Mouse (Mus musculus): Measurements from ENCODE around the gene Prkcd.
"Not testable (repeated sequence)": the region's sequence is repeated elsewhere in the genome, so short reads cannot be mapped to it uniquely, and the experiment has no call there.

Prkcd gene

DNA sequence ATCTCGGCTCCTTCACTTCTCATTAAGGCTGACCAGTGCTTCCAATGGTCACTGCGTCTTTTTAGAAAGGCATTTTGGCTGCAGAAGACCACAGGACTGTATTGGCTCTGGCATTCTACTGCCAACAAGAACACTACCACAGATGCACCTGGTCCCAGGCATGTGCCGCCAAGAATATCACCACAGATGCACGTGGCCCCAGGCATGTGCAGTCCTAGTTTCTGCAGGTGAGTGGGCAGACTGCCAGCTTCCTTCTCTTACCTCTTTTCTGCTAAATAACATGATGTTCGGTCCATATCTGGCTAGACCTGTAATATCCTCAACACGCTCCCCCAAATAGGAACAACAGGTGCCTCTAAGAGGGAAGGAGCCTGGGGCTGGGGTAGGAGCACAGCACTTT, 17.8 kb downstream of the Prkcd start:
- no peak for DNase-seq (ENCODE audit: low read depth, low spot score)

DNA sequence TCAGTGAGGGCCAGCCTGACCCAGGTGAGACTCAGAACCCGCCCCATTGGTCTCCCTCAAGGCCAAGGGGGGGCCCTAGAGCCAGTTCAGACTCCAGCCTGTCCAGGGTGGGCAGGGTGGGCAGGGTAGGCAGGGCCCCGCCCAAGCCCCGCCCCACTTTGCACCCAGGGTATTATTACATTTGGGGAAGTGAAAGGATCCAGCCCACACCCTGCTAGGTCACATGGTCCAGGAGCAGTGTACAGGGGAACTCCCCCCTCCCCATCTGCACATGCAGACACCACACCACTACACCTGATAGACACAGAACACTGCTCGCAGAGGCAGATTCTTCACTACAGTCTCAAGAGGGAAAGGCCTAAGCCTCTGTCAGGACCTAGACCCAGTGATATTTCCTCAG, 18.3 kb downstream of the Prkcd start:
- DNase-seq (ENCODE audit: low read depth, low spot score), result no peak

DNA sequence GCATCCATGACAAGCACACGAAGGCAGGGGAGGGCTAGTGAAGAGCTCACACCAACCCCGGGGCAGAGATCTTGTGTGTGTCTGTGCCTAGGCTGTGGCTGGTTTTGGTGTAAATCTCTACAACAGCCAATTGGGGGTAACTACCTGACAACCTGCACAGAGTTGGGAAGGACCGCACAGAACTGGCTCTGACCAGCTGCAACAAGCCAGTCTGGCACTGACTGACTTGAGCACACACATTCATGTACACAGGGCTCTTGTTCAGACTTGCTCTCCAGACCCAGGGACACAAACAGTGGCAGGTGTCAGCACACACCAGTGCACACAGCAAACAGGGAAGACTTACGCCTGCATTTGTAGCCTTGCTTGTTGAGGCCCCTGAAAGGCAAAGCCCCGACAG, 19.2 kb downstream of the Prkcd start:
- DNase-seq (ENCODE audit: low read depth, low spot score), result no peak

DNA sequence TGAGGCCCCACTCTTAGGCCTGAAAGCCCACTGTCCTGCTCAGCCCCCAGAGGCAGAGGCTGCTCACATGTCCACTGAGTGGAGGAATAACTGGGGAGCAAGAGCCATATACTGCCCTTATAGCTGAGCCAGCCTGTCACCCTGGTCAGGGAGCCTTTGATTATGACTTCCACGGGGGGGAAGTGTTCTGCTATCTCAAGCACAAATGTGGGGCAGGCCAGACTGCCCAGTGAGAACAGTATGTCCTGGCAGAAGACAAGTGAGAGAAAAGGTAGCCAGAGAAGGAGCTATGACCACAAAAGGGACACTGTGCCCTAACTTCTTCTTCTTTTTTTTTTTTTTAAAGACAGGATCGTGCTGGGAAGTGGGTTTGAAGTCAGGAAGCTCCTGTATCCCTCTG, 28.9 kb downstream of the Prkcd start:
- peak; percentile 43 for DNase-seq (ENCODE audit: low read depth, low spot score)

DNA sequence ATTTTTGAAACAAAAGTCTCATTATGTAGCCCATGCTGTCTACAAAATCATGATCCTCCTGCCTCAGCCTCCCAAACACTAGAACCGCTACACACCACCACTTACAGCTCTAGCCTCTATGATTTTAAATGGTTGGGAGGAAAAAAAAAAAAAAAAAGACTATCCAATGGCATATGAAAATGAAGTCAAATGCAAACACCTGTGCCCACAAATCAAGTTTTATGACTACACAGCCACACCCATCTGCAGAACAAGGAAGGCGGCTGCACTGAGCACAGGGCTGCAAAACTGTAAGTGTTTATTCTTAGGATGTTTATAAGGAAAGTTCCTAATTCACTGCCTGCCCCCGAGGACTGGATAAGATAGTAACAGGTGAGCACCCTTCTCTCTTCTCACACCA, 29.6 kb downstream of the Prkcd start:
- DNase-seq (ENCODE audit: low read depth, low spot score), result no peak

DNA sequence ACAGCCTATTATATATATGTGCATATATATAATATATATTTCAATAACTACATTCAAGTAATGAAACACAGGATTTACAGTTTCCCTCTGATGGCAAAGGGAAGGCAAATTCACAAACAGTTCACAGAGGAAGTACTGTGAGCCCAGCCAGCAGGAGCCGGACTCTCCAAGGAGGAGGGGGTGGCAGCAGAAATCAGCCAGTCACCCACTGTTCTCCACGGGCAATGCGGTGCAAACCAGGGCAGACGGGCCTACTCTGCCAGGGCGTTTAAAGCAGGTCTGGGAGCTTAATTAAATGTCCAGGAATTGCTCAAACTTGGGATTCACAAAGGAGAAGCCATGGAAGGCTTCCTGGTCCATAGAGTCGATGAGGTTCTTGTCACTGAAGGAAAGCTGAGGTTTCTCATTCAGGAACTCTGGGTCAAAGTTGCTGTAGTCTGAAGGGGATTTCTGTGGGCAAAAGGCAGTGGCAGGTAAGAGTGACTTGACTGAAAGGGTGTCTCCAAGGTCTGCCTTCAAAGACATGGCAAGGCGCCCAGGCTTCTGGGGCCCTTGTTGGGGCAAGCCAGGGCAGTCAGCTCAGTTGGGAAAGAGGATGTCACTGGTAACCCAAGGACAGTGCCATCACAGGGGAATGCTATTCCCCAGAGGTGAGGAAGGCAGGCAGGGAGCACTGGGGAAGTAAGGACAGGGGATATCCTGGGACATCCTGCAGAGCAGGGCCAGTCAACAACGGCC, 30.3 kb downstream of the Prkcd start:
- no peak for DNase-seq (ENCODE audit: low read depth, low spot score)

DNA sequence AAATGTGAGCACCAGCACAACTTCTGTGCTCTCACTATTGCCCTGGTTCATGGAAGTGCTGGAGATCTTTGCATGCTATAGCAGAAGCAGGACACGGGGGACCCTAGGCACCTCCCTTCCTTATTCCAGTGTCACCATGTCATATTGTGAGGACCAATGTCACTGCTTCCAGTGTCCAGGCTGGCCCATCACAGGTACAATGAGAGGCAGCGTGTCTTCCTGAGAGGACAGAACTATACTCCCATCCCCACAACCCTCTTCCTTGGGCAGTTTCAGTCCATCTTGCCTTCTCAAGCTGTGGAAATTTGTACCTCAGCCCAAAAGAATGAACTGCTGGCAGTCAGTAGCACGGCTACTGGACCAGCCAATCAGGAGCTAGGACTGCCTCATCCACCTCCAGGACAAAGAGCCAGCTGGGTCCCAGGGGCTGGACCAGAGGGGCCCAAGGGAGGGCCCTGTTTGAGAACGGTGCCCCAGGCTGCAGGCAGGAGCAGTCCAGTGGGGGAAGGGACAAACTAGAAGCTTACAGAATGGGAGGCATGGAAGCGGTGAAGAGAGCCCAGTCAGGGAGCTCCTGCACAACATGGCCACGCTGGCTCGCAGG, 31.8 kb downstream of the Prkcd start:
- DNase-seq (ENCODE audit: low read depth, low spot score), result peak; percentile 62

DNA sequence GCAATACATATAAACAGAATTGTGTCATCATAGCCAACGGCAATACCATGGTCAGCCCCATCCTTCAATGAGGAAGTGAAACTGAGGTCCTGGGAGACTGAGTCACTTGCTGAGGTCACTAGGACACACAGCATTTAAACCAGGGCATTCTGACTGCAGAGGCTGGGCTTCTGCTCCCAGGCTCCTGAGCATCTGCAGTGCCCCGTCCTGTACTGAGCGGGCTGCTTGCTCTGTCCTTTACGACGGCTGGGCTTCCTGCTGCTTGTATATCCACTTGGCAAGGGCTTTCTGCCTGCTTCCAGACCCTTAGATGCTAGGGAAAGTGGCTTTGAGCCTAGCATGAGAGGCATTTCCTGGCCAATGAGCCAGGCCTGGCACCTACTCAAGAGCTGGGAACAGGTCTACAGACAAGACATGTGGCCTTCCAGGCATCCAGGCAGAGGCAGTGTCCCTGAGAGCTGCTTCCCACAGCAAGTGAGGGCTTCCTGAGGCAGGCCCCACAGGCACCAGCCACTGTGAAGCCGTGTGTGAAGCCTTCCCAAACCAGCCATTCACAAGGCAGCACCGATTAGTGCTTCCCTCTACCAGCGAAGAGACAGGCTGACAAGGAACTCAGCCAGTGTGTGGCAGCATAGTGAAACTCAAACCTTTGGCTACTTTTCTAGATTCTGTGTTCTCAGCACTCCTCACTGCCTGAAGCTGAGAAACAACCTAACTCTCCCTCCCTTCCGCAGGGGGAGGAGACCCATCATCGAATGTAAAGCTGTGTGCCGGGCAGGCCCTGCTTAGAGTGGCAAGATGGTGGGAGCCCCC, 32.5 kb downstream of the Prkcd start:
- peak; percentile 80 for DNase-seq (ENCODE audit: low read depth, low spot score)

DNA sequence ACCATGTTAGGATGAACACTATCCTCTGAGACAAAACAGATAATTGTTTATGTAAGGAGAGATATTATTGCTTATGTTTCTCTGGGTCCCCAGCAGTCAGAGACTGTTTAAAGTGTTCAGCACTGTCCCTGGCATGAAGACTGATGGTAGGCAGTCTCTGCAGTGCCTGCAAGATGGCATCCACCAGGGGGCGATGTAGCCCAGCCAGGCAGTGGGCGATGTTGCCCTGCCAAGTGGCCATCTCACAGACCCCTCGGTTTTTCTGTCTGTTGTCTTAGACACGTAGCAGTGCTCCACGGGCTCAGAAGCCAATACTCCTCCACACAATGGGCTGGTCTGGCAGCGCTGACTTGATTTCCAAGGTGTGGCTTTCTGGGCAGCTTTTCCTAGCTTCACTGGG, 34.6 kb downstream of the Prkcd start:
- peak; percentile 71 for DNase-seq (ENCODE audit: low read depth, low spot score)

DNA sequence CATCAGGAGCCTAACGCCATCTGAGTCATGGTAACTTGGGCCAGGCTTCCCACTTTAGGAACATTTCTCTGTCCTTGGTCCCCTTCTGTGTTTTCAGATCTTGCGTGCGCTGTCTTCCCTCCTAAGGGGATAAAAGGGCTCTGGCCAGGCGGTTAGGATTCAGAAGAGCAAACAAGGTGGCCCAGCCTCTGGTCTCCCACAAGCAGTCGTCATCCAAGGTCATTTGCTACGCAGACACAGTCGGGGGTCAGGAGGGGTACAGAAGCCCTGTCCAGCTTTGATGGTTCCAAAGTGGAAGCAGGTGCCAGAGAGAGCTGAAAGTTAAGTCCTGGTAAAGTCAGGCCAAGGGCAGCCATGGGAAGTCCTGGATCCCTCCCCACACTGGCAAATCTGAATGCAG, 35.1 kb downstream of the Prkcd start:
- no peak for DNase-seq (ENCODE audit: low read depth, low spot score)

DNA sequence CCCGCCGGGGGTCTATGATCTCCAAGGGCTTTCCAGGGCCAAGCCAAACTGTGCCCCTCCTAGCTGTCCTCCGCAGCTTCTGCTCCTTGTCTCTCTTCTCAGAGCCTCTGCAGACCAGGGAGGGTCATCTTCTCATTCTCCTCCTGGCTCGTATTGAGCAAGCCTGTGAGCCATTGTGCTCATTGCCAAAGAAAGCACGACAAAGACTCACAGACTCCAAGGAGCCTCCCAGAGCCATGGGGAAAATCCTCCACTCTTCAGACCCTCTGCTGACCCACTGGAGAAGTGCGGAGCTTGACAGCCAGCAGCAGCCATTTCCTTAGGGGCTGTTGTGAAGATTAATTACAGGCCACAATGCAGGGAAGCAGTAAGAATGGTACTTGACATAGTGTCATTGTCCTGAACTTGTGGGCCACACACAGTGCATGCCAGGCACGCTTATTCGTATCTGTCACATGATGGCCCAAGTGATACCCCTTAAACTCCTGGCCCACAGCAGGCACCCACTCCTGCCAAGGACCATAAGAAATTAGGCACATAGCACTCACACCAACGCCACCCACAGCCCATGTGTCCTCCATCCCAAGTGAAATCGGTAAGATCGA, 35.9 kb downstream of the Prkcd start:
- DNase-seq (ENCODE audit: low read depth, low spot score), result no peak

DNA sequence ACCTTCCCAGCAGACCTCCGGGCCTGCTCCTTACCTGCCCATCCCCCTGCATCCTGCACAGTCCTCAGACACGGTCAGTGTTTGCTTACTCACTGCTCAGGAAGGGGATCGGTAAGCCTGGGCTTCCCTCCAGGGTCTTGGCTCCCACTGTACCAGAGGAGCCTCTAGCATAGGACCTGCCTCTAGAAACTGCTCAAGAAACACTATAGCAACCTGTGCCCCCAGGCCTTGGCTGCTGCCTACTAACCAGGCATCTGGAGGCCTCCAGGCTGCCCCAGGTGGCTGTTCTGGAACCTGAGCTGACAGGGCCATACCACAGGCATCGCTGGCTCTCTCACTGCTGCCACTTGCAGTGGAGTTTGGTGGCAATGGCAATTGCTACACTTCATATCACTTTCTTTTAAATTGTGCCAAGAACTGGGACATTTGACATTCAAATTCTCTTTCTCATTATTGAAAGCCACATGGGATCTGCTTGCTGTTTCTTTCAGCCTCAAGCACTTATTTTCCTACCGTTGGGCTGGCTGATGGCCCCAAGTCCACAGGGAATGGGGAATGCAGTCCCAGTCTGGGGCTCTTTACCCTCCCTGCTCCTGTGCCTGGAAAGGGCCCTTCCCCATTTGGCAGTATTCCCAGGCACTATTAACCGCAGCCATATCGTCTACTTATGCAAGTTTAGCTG, 39.1 kb downstream of the Prkcd start:
- DNase-seq (ENCODE audit: low read depth, low spot score), result no peak

DNA sequence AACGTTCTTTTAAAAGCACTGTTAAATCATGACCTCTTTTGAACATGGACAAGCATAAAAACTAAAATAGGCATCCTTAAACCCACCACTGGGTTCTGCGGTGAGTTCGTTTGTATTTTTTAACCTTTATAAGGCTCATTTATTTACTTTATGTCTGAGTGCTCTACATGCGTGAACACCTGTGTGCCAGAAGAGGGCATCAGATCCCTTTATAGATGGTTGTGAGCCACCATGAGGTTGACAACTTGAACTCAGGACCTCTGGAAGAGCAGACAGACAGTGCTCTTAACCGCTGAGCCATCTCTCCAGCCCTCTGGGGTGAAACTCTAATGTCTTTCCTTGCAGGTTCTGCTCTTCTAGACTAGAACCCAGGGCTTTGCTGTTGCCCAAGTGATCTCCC, 40.7 kb downstream of the Prkcd start:
- no peak for DNase-seq (ENCODE audit: low read depth, low spot score)

DNA sequence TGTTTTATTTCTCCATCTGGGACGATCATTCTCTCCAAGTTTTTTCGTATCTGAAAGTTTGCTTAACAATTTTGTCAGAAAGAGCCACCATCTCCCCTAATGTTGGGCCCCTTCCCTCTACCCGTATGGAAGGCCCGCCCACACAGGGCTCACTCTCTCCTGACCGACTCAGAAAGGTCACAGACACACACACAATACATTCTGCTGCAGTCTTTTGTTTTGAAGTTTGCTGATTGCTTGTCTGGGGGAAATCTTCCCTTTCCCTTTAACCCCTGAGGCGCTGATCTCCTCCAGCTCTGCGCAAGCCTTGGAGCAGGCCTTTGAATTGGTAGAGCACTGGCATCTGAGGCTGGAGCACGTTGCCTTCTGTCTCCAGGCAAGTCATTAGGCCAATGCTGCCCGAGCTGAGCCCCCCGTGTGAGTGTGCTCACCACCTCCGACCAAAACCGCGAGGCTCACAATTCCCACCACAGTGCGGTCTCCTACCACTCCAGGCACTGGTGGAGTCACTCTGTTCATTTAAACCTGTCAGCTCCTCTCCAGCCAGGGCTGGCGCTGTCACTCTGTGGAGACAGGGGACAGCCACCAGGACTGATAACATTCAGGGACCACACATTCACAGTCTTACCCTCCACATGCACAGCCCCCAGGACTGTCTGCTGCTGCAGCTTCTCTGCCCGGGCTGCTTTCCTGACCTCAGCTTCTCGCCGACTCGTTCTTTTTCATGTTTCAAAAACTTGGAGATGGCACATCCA, 41.3 kb downstream of the Prkcd start:
- no peak for DNase-seq (ENCODE audit: low read depth, low spot score)

DNA sequence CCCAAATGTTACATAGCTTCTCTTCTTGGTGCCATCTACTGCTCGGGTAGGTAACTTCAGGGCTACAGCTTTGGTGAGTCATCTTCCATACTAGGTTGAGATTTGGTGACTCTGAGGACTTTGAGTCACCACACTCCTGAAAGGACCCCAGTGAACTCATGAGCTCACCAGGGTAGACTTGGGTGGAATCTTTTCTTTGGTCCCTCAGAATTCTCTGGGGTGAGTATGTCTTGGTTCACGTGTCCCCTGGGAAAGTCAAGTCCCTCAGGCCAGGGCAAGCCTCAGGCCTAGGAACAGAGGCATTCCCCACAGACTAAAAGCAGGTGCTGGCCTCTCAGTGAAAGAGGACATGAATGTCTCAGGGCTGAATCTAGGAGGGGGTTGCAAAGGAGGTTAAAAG, 41.9 kb downstream of the Prkcd start:
- DNase-seq (ENCODE audit: low read depth, low spot score), result no peak

DNA sequence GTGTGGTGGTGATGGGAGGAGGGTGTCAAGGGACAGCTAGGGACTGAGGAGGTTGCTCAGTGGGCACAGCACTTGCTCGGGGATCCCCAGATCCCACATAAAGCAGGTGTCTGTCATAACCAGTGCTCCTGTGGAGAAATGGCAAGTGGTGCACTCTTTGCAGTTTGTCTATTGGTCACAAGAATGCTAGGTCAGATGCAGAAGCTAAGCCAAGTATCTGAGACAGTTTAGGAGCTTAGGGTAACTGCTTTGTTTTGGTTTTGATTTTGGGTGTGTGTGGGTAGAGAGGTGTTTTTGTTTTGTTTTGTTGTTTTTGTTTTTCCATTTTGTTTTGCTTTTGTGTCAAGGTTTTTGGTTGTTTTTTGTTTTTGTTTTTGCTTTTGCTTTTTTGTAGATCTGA, 44.8 kb downstream of the Prkcd start:
- no peak for DNase-seq (ENCODE audit: low read depth, low spot score)

DNA sequence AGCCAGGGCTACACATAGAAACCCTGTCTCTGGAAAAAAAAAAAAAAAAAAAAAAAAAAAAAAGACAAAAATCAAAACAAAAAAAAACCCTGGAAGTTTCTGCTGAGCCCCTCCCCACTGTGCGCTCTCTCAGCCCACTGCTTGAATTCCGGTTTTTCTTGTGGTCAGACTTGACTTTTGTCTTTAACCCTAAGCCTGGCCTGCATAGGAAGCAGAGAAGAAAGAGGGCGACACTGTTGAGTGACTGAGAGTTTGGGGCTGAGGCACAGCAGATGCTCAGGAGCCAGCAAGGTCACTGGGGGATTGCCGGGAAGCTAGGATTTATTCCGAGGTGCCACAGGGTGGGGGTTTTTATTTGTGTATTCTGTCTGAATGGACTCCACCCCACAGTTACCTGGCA, 46.1 kb downstream of the Prkcd start:
- DNase-seq (ENCODE audit: low read depth, low spot score), result no peak

DNA sequence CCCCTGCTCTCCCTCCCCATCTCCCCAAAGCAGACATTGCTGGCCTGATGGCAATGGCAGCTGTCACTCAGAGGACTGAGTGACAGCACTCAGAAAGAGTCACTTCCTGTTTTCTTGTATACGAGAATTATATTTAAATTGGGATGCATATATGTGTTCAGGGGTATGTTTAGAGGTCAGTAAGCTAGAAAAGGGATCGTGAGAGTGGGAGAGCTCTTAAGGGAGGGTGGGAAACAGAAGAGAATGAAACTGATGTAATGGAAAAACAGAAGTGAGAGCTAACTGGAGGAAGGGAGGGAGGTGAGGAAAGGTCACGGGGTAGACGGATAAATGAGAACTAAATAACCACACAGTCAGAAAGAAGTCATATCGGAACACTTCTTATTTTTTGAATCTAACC, 46.8 kb downstream of the Prkcd start:
- DNase-seq (ENCODE audit: low read depth, low spot score), result no peak

DNA sequence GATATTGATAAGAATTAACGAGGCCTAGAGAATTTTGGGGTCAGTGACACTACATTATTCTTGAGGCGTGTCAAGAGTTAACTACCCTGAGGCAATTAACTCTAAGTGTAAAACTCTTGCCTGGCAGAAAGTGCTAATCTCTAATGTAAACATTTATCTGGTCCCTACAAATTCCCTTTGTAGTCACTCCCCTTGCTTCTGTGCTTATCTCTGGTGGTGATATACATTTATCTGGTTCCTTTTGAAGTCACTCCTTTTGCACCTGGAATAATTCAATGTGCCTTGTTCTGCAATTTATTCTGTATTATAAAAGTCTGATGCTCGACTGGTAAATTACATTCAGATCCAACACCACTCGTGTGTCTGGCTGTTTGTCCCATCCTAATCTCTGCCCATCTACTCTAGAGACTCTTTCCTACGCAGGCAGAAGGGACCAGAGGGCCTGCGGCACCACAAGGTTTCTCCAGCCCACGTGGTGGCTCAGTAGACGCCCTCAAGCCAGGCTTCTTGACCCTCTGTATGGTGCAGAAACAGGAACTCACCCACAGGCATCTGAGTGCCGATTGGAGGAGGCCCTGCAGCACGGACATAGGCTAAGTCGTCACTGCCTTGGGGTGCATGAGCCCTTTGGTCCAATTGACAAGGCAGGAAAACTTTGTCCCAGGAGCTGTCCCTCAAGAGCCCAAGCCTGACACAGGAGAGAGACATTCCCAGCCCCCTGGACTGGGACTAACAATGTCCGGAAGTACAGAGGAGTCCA, 48.5 kb downstream of the Prkcd start:
- not testable (repeated sequence) for DNase-seq (ENCODE audit: low read depth, low spot score)

DNA sequence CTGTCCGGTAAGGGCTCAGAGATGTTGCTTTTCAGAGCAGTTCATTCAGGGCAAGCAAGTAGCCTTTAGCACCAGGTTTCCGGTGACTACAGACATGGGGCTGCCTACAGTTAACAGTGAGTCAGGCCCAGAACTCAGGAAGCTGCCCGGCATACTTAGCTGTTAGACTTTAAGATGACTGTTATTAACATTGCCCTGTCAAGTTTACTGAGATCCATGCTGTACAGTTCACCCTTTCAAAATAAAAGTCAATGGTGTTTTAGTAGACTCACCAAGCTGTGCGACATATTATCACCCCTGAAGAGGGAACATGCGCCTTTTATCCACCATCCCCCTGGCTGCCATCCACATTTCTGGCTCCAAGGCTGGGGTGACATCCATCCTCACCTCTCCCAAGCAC, 49.8 kb downstream of the Prkcd start:
- DNase-seq (ENCODE audit: low read depth, low spot score), result no peak

All from skeletal muscle tissue, adult 2 months (tissue).